Mouse (Mus musculus) midbrain, embryonic 12.5 days (tissue): ENCODE measurements around the gene Ccno. TPM values are rescaled to one million over a fixed set of nuclear protein-coding genes. Genes with fewer than 3 reads are reported as not detected.

ENCODE experiments used
- ATAC-seq: fragments of 200-750 bp; cut with Nextera tagmentation; 2 replicates; pipeline ENCODE4 v1.8.0; 2017; ENCODE audit warnings: low read depth, moderate TSS enrichment, moderate library complexity; ENCODE audit not compliant: low FRiP score
- H3K27ac ChIP-seq: fragments of 300-500 bp; sonication (generic); replicated peaks from 2 replicates; pipeline ENCODE4 v1.5.1; 2016; ENCODE audit warnings: mild to moderate bottlenecking
- H3K27me3 ChIP-seq: fragments of 300-500 bp; sonication (generic); 2 replicates; pipeline ENCODE4 v1.6.1; 2016; ENCODE audit warnings: mild to moderate bottlenecking
- H3K36me3 ChIP-seq: fragments of 300-500 bp; sonication (generic); 2 replicates; pipeline ENCODE4 v1.6.1; 2016
- H3K4me1 ChIP-seq: fragments of 300-500 bp; sonication (generic); 2 replicates; pipeline ENCODE4 v1.6.1; 2016
- H3K4me2 ChIP-seq: fragments of 300-500 bp; sonication (generic); replicated peaks from 2 replicates; pipeline ENCODE4 v1.6.1; 2016; ENCODE audit warnings: mild to moderate bottlenecking, moderate library complexity
- H3K4me3 ChIP-seq: fragments of 300-500 bp; sonication (generic); 2 replicates; pipeline ENCODE4 v1.5.1; 2016; ENCODE audit warnings: mild to moderate bottlenecking
- H3K9ac ChIP-seq: fragments of 300-500 bp; sonication (generic); replicated peaks from 2 replicates; pipeline ENCODE4 v1.6.1; 2016; ENCODE audit warnings: mild to moderate bottlenecking, moderate library complexity
- H3K9me3 ChIP-seq: fragments of 300-500 bp; sonication (generic); 2 replicates; pipeline ENCODE4 v1.6.1; 2016; ENCODE audit warnings: mild to moderate bottlenecking
- WGBS: fragments of 180-500 bp; shearing (Covaris S2); methylation state at CpG from one replicate; pipeline ENCODE4 v1.1.7; 2016; 5-methylcytosine and 5-hydroxymethylcytosine counted together
- polyA plus RNA-seq: library from polyadenylated mRNA; unstranded; fragments of >200 nt; fragmentation: Nextera tagmentation; extraction: Ambion mirVana; gene quantifications from 2 replicates; pipeline ENCODE4 v1.2.1, GENCODE M21; 2016

The Ccno gene
- polyA plus RNA-seq, 1 experiment from 2014 or later: 0.85 TPM

DNA sequence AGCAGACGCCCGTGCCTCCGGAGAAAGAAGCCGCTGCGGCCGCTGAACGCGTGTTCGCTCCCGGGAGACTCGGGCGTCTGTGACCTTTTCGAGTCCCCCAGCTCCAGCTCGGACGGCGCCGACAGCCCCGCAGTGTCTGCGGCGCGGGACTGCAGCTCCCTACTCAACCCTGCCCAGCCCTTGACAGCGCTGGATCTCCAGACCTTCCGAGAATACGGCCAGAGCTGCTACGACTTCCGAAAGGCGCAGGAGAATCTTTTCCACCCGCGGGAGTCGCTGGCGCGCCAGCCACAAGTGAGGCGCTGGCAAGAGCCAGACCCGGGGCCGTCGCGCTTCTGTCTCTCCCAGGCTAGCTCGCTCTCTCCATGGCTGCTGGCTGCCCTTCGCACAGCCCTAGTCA, 389 bp downstream of the Ccno start:
- H3K27ac ChIP-seq: no peak overlapping the region
- H3K4me2 ChIP-seq: peak overlapping the region; percentile 80
- H3K4me3 ChIP-seq: peak overlapping the region; percentile 53
- ATAC-seq: peak; percentile 45; the same call in 1 of the 2 replicates
- H3K4me1 ChIP-seq: peaks cover 40% of the 10 kb centered on the region
- peak overlapping the region; percentile 46; the same call in 1 of the 2 replicates for H3K9ac ChIP-seq
- no peaks in the 10 kb centered on the region for H3K36me3 ChIP-seq
- WGBS: 1% methylated on average over 39 of the region's 39 CpGs
- H3K9me3 ChIP-seq: no peaks in the 10 kb centered on the region
- peaks cover 88% of the 10 kb centered on the region for H3K27me3 ChIP-seq

DNA sequence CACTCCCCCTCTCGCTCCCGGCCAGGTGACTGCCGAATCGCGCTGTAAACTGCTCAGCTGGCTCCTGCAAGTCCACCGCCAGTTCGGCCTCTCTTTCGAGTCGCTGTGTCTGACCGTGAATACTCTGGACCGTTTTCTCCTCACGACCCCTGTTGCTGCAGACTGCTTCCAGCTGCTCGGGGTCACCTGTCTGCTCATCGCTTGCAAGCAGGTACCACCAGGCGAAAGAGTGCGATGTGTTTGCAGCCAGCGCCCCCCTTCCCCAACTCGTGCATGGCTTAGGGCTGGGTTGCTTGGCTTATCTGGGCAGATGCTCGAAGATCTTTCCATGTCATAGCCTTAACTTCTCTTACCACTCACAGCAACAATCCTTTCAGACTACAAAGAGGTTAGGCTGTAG, 1.3 kb downstream of the Ccno start:
- no peak for ATAC-seq
- Histone ChIP-seq H3K9ac (no peak overlapping the region), H3K36me3 (no peaks in the 10 kb centered on the region), H3K27ac (no peak overlapping the region), H3K4me3 (peak overlapping the region; percentile 53), H3K4me1 (peaks cover 49% of the 10 kb centered on the region), H3K4me2 (peak overlapping the region; percentile 80), H3K9me3 (no peaks in the 10 kb centered on the region), H3K27me3 (peaks cover 88% of the 10 kb centered on the region)
- WGBS: 2% methylated on average over 19 of the region's 19 CpGs

DNA sequence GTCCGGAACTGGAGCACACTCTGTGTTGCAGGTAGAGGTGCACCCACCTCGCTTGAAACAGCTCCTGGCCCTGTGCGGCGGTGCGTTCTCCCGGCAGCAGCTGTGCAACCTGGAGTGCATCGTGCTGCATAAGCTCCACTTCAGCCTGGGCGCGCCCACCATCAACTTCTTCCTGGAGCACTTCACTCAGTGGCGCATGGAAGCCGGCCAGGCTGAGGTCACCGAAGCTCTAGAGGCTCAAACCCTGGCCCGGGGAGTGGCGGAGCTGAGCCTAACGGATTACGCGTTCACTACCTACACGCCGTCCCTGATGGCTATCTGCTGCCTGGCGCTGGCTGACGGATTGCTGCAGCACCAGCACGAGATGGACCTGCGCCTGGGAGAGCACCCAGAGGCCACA, 1.9 kb downstream of the Ccno start:
- 1% methylated on average over 23 of the region's 23 CpGs for WGBS
- Histone ChIP-seq H3K4me2 (0 out of 2 replicates have a peak overlapping the region, but pooled peaks have one; percentile 17), H3K36me3 (no peaks in the 10 kb centered on the region), H3K4me3 (peak overlapping the region; percentile 22; the same call in 1 of the 2 replicates), H3K27ac (no peak overlapping the region), H3K9ac (no peak overlapping the region), H3K27me3 (peaks cover 90% of the 10 kb centered on the region), H3K4me1 (peaks cover 55% of the 10 kb centered on the region), H3K9me3 (no peaks in the 10 kb centered on the region)
- no peak for ATAC-seq

DNA sequence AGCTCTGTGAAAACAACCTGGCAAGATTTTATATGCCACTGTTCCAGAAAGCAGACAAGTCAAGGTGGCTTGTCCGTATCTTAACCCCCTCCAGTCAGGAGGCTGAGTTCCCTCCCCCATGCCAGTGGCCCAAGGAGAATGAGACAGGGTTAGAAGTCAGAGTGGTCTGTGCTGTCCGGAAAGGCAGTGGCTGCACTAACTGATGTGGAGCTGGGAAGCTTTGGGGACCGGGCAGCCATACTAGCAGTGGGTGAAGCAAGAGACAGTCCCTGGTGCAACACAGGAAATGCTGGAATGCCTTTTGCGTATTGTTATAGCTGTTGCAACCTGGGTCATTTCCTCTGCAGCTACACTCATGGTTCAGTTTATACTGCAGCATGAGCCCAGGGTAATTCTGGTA, 2.7 kb downstream of the Ccno start:
- no peak for ATAC-seq
- Histone ChIP-seq H3K36me3 (no peaks in the 10 kb centered on the region), H3K9ac (no peak overlapping the region), H3K4me1 (peaks cover 55% of the 10 kb centered on the region), H3K27ac (no peak overlapping the region), H3K4me2 (no peak overlapping the region), H3K9me3 (no peaks in the 10 kb centered on the region), H3K27me3 (peaks cover 95% of the 10 kb centered on the region), H3K4me3 (no peak overlapping the region)
- 16% methylated on average over 4 of the region's 4 CpGs for WGBS

DNA sequence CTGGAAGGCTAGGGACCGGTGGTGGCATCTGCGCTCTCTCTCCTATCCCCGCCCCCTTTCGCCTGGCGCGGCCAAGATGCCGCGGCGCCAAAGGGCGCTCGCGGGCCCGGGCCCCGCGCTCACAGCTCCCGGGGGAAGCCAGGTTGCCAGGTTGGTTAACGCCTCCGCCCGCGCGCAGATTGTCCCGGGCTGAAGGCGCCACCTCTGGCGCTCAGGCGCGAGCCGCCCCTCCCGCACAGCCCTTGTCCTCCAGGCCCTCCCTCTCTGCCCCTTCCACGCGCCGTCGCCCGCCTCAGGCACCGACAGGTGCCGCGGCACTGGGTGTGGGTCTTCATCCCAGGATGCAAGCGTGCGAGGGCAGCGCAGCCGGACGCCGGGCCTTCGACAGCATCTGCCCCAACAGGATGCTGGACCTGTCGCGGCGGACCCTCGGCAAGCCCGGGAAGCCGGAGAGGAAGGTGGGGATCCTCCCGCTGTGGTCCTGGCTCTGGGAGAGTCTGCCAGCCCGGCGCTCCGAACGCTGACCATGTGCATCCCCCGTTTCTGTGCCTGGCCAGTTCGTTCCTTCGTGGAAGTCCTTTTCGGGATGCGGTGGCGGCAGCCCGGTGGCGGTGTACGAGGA, 6.0 kb downstream of the Ccno start, which contains the start of gene Mcidas:
Gene Mcidas, plus strand, starts transcription at position 315 of the 622 bp plus-strand sequence.
- H3K9ac ChIP-seq: peak within 1 kb of the TSS; percentile 43
- peak; percentile 45 for ATAC-seq
- H3K27ac ChIP-seq: no peak within 1 kb of the TSS
- peaks cover 97% of the 10 kb centered on the region for H3K27me3 ChIP-seq
- no peaks in the 10 kb centered on the region for H3K9me3 ChIP-seq
- peak within 1 kb of the TSS; percentile 49 for H3K4me3 ChIP-seq
- peaks cover 32% of the 10 kb centered on the region for H3K4me1 ChIP-seq
- WGBS: 0% methylated on average over 60 of the region's 63 CpGs
- peak within 1 kb of the TSS; percentile 91 for H3K4me2 ChIP-seq
- H3K36me3 ChIP-seq: no peaks in the 10 kb centered on the region

DNA sequence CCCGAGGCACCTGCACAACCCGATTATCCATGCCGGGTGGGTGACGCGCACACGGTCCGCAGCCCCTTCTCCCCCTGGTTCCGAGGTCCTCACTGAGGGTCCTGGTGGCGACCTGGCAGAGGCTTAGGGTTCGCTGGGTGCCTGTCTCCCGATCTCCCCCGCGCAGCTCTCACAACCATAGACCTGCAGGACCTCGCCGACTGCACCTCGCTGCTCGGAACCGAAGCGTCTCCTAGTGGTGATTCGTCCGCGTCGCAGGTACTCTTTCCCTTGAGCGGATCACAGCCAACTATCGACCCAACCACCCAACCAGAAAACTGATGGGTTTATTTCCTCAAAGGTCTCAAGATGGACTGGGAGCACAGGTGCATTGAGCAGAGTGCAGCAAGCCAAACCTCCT, 6.6 kb downstream of the Ccno start:
- Histone ChIP-seq H3K27ac (no peak overlapping the region), H3K4me3 (peak overlapping the region; percentile 49), H3K36me3 (no peaks in the 10 kb centered on the region), H3K9ac (peak overlapping the region; percentile 43), H3K4me2 (peak overlapping the region; percentile 91), H3K27me3 (peaks cover 97% of the 10 kb centered on the region), H3K4me1 (peaks cover 31% of the 10 kb centered on the region), H3K9me3 (no peaks in the 10 kb centered on the region)
- peak; percentile 52 for ATAC-seq
- WGBS: under 1% methylated on average over 25 of the region's 25 CpGs

DNA sequence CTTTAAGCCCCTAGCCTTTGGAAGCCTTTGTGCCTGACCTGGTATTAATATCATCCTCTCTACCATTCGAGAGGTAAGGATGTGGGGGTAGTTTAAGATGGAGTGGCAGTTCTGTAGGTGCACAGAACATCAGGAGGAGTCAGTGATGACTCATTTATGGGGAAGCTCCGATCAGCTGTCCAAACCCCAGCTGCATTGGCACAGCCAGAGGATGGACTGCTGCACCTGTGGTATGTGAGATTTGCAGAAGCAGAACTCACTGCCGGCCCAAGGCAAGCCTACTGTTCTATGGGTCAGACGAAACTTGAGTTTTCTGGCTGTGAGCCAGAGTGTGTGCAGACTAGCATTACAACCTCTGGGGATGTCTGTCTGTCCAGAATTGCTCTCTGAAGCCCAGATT, 8.8 kb downstream of the Ccno start:
- whole genome bisulfite sequencing: 67% methylated on average over 4 of the region's 4 CpGs
- H3K4me1 ChIP-seq: peaks cover 25% of the 10 kb centered on the region
- H3K27ac ChIP-seq: no peak overlapping the region
- H3K4me3 ChIP-seq: no peak overlapping the region
- peaks cover 93% of the 10 kb centered on the region for H3K27me3 ChIP-seq
- ATAC-seq: no peak
- no peak overlapping the region for H3K4me2 ChIP-seq
- no peaks in the 10 kb centered on the region for H3K36me3 ChIP-seq
- no peak overlapping the region for H3K9ac ChIP-seq
- H3K9me3 ChIP-seq: no peaks in the 10 kb centered on the region

DNA sequence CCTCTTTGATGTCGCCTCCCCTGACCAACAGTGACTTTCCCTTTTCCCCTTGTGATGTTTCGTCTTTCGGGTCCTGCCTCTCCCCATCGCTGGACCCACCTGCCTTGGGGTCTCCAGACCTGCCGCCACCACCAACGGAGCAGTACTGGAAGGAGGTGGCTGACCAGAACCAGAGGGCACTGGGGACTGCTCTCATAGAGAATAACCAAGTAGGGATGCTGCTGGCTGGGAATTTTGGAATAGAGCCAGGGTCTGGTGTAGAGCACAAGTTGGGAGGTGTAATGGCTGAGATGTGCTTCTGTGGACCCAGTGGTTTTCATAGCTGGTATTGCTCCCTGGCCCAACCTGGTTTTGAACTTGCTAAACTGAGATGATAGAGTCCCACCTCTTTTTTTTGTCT, 9.8 kb downstream of the Ccno start:
- 71% methylated on average over 6 of the region's 6 CpGs for WGBS
- ATAC-seq: no peak
- Histone ChIP-seq H3K9ac (no peak overlapping the region), H3K27me3 (peaks cover 94% of the 10 kb centered on the region), H3K4me1 (peaks cover 25% of the 10 kb centered on the region), H3K4me3 (no peak overlapping the region), H3K27ac (no peak overlapping the region), H3K9me3 (no peaks in the 10 kb centered on the region), H3K4me2 (no peak overlapping the region), H3K36me3 (no peaks in the 10 kb centered on the region)

DNA sequence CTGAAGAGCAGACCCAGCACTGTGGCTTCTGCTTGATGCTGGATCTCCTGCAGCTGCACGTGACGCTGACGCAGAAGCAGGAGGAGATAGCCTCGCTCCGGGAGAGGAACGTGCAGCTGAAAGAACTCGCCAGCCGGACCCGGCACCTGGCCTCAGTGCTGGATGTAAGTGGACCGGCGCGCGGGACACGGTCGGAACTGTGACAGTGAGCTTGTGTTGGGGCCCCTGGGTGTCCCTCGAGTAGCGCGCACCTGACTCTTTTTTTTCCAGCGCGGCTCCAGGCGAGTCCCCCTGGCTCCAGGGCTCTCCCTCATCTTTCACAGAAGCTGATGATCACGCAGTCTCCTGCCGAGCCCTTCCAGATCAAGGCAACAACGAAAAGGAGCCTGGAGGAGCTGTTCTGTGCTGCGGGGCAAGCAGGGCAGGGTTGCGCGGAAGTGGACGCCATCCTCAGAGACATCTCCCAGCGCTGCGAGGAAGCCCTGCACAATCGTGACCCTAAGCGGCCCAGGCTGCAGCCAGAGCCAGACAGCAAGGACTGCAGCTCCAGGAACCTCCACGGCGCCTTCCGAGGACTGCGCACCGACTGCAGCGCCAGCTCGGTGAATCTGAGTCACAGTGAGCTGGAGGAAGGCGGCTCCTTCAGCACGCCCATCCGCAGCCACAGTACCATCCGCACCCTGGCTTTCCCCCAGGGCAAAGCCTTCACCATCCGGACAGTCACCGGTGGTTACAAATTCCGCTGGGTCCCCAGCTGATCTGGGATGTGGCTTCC, 11.0 kb downstream of the Ccno start:
- no peak overlapping the region for H3K27ac ChIP-seq
- H3K9ac ChIP-seq: peak overlapping the region; percentile 58
- H3K36me3 ChIP-seq: no peaks in the 10 kb centered on the region
- no peaks in the 10 kb centered on the region for H3K9me3 ChIP-seq
- H3K4me1 ChIP-seq: peaks cover 18% of the 10 kb centered on the region
- WGBS: under 1% methylated on average over 46 of the region's 46 CpGs
- H3K27me3 ChIP-seq: peaks cover 82% of the 10 kb centered on the region
- peak; percentile 28; the same call in 1 of the 2 replicates for ATAC-seq
- peak overlapping the region; percentile 51 for H3K4me3 ChIP-seq
- peak overlapping the region; percentile 87 for H3K4me2 ChIP-seq

DNA sequence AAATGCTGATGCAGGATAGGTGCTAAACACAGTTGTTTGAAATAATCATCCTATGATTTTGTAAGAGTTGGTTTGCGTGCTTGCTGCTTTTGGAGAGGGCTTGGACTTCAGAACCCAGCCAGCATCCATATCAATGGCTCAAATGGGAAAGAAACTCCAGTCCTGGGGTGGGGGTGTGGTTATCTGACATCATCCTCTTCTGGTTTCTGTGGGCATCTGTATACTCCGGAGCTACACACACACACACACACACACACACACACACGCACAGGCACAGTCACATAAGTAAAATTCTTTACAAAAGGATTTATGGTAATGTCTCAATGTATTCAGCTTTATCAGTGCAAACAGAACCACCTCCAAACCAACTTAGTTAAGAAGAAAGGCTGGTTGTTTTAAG, 12.5 kb downstream of the Ccno start:
- peaks cover 67% of the 10 kb centered on the region for H3K27me3 ChIP-seq
- no peak overlapping the region for H3K4me2 ChIP-seq
- peaks cover 10% of the 10 kb centered on the region for H3K4me1 ChIP-seq
- ATAC-seq: no peak
- no peak overlapping the region for H3K27ac ChIP-seq
- no peaks in the 10 kb centered on the region for H3K36me3 ChIP-seq
- H3K4me3 ChIP-seq: no peak overlapping the region
- 83% methylated on average over 3 of the region's 3 CpGs for WGBS
- no peak overlapping the region for H3K9ac ChIP-seq
- H3K9me3 ChIP-seq: no peaks in the 10 kb centered on the region

DNA sequence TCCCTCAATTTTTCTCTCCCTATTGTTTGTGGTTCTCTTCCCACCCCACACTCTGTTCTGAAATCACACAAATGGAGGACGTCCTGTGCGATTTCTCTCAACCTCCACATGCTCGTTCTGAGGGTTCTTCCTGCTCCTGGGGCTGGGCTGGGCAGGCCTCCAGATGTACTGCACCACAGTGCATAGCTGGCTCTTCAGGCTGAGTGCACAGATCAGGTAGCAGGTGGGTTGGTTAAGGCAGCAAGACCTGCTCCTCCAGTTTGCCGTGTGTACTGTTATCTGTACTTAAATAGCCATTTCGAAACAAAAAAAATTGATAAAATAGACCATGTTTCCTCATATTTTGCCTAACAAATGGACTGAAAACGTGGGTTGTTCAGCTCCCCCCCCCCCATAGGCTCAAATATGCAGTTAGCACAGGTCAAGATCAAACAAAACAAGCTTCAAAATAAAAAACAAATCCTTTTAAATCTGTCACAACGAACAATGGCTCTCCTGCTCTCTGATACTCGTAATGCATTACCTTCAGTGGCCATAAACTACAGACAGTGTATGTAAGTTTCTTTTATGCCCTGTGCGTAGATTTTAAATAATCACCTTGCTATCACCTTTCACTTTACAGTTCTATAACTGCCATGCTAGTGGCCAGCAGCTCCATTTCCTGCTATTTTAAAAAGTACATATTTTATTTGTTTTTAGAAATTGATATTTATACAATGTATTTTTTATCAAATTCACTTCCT, 13.1 kb downstream of the Ccno start:
- H3K4me2 ChIP-seq: no peak overlapping the region
- H3K4me3 ChIP-seq: no peak overlapping the region
- peaks cover 61% of the 10 kb centered on the region for H3K27me3 ChIP-seq
- ATAC-seq: no peak
- no peak overlapping the region for H3K9ac ChIP-seq
- H3K36me3 ChIP-seq: no peaks in the 10 kb centered on the region
- no peak overlapping the region for H3K27ac ChIP-seq
- 73% methylated on average over 9 of the region's 9 CpGs for WGBS
- peaks cover 10% of the 10 kb centered on the region for H3K4me1 ChIP-seq
- no peaks in the 10 kb centered on the region for H3K9me3 ChIP-seq

DNA sequence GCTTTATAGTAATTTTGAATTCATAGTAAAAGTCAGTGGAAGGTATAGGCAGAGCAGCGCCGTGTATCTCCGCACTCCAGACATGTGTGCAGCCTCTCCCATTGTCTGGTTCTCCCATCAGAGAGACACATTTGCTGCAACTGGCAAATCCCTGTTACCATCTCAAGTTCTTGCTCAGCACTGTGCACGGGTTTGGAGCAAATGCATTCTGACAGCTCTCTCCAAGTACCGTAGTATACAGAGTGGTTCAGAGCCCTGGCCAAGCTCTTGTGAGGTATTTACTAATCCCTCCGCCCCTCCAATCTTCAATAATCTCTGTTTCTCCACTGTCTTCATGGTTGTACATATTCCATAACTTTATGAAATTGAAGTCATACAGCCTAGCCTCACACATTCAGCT, 25.1 kb downstream of the Ccno start:
- Histone ChIP-seq H3K4me2 (no peak overlapping the region), H3K27me3 (no peaks in the 10 kb centered on the region), H3K27ac (no peak overlapping the region), H3K9me3 (no peaks in the 10 kb centered on the region), H3K4me3 (no peak overlapping the region), H3K9ac (no peak overlapping the region), H3K4me1 (no peaks in the 10 kb centered on the region), H3K36me3 (no peaks in the 10 kb centered on the region)
- 75% methylated on average over 6 of the region's 6 CpGs for WGBS
- ATAC-seq: no peak
